Mouse (Mus musculus) liver, embryonic 14.5 days (tissue): ENCODE data around the gene Atf5.

Source experiments
- CTCF ChIP-seq: IDR thresholded peaks from 2 replicates; pipeline ENCODE4 v1.5.1; 2016; ENCODE audit warnings: antibody characterized with exemption, low read depth, control low read depth
- EP300 ChIP-seq: IDR thresholded peaks from 2 replicates; pipeline ENCODE4 v1.6.1; 2016; ENCODE audit warnings: antibody characterized with exemption, low read depth

DNA sequence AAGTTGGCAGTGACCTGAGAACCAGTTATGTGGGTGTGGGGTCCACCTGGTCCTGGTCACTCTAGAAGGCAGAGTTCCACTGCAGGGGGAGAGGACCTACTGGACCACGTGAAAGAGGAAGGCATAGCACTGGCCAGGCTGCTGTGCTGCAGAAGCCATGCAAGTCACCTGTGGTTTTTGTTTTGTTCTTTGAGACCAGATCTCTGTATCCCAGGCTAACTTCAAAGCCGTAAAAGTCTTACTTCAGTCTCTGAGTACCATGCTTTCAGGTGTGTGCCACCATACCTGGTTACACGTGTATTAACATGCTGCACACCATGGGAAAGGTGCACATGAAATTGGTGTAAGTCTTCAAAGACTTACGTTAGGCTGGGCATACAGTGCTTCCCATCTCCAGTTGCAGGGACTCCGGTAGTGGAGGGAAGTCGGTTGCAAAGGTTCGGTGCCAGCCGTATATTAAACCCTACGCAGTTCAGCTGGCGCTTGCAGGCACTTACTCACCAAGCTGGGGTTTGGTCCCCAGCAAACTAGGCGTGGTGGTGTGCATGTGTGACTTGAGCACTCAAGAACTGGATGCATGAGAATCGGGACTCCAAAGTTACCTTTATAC is 35.3 kb upstream of the Atf5 start:
- TF ChIP-seq CTCF (no peak), EP300 (no peak)
